Mouse (Mus musculus) liver, embryonic 15.5 days (tissue): ENCODE data around the gene Gm10160. TPM values are rescaled to one million over a fixed set of nuclear protein-coding genes. Genes with fewer than 3 reads are reported as not detected.
"Not testable (repeated sequence)": the region's sequence is repeated elsewhere in the genome, so short reads cannot be mapped to it uniquely, and the experiment has no call there.

Source experiments
- ATAC-seq: fragments of 200-750 bp; cut with Nextera tagmentation; 2 replicates; pipeline ENCODE4 v1.8.0; 2017; ENCODE audit warnings: moderate number of reproducible peaks, mild to moderate bottlenecking, moderate library complexity; ENCODE audit not compliant: insufficient read depth
- H3K27ac ChIP-seq: fragments of 300-500 bp; sonication (generic); replicated peaks from 2 replicates; pipeline ENCODE4 v1.5.1; 2015; ENCODE audit warnings: mild to moderate bottlenecking, inconsistent platforms
- H3K27me3 ChIP-seq: fragments of 300-500 bp; sonication (generic); 2 replicates; pipeline ENCODE4 v1.6.1; 2015; ENCODE audit warnings: mild to moderate bottlenecking, inconsistent platforms
- H3K36me3 ChIP-seq: fragments of 300-500 bp; sonication (generic); replicated peaks from 2 replicates; pipeline ENCODE4 v1.6.1; 2015; ENCODE audit warnings: moderate library complexity, mild to moderate bottlenecking, inconsistent platforms
- H3K4me1 ChIP-seq: fragments of 300-500 bp; sonication (generic); replicated peaks from 2 replicates; pipeline ENCODE4 v1.6.1; 2015; ENCODE audit warnings: inconsistent platforms
- H3K4me2 ChIP-seq: fragments of 300-500 bp; sonication (generic); 2 replicates; pipeline ENCODE4 v1.6.1; 2015; ENCODE audit warnings: moderate library complexity, mild to moderate bottlenecking, inconsistent platforms
- H3K4me3 ChIP-seq: fragments of 300-500 bp; sonication (generic); replicated peaks from 2 replicates; pipeline ENCODE4 v1.5.1; 2015; ENCODE audit warnings: mild to moderate bottlenecking, inconsistent platforms
- H3K9ac ChIP-seq: fragments of 300-500 bp; sonication (generic); 2 replicates; pipeline ENCODE4 v1.6.1; 2015; ENCODE audit warnings: moderate library complexity, mild to moderate bottlenecking, inconsistent platforms
- H3K9me3 ChIP-seq: fragments of 300-500 bp; sonication (generic); replicated peaks from 2 replicates; pipeline ENCODE4 v1.6.1; 2016; ENCODE audit warnings: inconsistent platforms
- WGBS: fragments of 180-500 bp; shearing (Covaris S2); methylation state at CpG from one replicate; pipeline ENCODE4 v1.1.7; 2015; ENCODE audit warnings: mixed read lengths; ENCODE audit not compliant: insufficient replicate concordance; 5-methylcytosine and 5-hydroxymethylcytosine counted together
- polyA plus RNA-seq: library from polyadenylated mRNA; unstranded; fragments of >200 nt; fragmentation: Nextera tagmentation; extraction: Ambion mirVana; gene quantifications from 2 replicates; pipeline ENCODE4 v1.2.1, GENCODE M21; 2015

The Gm10160 gene
- polyA plus RNA-seq, 1 experiment from 2014 or later = not detected

GRCm38 (mm10) chr7:81844801-81845200, 10.8 kb downstream of the Gm10160 start:
- 72% methylated on average over 11 of the region's 11 CpGs for WGBS
- Histone ChIP-seq H3K4me2 (no peak overlapping the region), H3K9me3 (no peaks in the 10 kb centered on the region), H3K9ac (no peak overlapping the region), H3K27me3 (peaks cover 38% of the 10 kb centered on the region), H3K27ac (no peak overlapping the region), H3K4me1 (no peaks in the 10 kb centered on the region; the same call in 1 of the 2 replicates), H3K4me3 (no peak overlapping the region), H3K36me3 (no peaks in the 10 kb centered on the region)
- ATAC-seq = no peak

GRCm38 (mm10) chr7:81843903-81844302, 11.7 kb downstream of the Gm10160 start:
- H3K4me3 ChIP-seq = no peak overlapping the region
- H3K36me3 ChIP-seq = no peaks in the 10 kb centered on the region
- 75% methylated on average over 8 of the region's 8 CpGs for WGBS
- no peak overlapping the region for H3K27ac ChIP-seq
- no peaks in the 10 kb centered on the region for H3K9me3 ChIP-seq
- no peaks in the 10 kb centered on the region for H3K4me1 ChIP-seq
- H3K27me3 ChIP-seq = peaks cover 33% of the 10 kb centered on the region
- H3K9ac ChIP-seq = no peak overlapping the region
- H3K4me2 ChIP-seq = no peak overlapping the region
- no peak for ATAC-seq

GRCm38 (mm10) chr7:81842998-81843397, 12.6 kb downstream of the Gm10160 start:
- WGBS = 14% methylated on average over 1 of the region's 1 CpGs
- ATAC-seq = no peak

GRCm38 (mm10) chr7:81842141-81842540, 13.5 kb downstream of the Gm10160 start:
- 67% methylated on average over 7 of the region's 7 CpGs for WGBS
- Histone ChIP-seq H3K9ac (no peak overlapping the region), H3K27ac (no peak overlapping the region), H3K4me1 (no peaks in the 10 kb centered on the region), H3K4me3 (no peak overlapping the region), H3K27me3 (peaks cover 25% of the 10 kb centered on the region), H3K4me2 (no peak overlapping the region), H3K9me3 (no peaks in the 10 kb centered on the region), H3K36me3 (no peaks in the 10 kb centered on the region)
- no peak for ATAC-seq

More at GRCm38 (mm10) chr7:81842998-81843397, 12.6 kb downstream of the Gm10160 start:
- Histone ChIP-seq H3K27ac (no peak overlapping the region), H3K4me3 (no peak overlapping the region), H3K4me1 (no peaks in the 10 kb centered on the region), H3K36me3 (no peaks in the 10 kb centered on the region), H3K27me3 (peaks cover 29% of the 10 kb centered on the region), H3K9me3 (no peaks in the 10 kb centered on the region), H3K4me2 (no peak overlapping the region), H3K9ac (no peak overlapping the region)

GRCm38 (mm10) chr7:81841439-81841838, 14.2 kb downstream of the Gm10160 start:
- Histone ChIP-seq H3K36me3 (no peaks in the 10 kb centered on the region), H3K4me2 (no peak overlapping the region), H3K9me3 (no peaks in the 10 kb centered on the region), H3K9ac (no peak overlapping the region), H3K27me3 (peaks cover 21% of the 10 kb centered on the region), H3K27ac (no peak overlapping the region), H3K4me3 (no peak overlapping the region), H3K4me1 (no peaks in the 10 kb centered on the region)
- ATAC-seq = no peak
- 59% methylated on average over 6 of the region's 6 CpGs for WGBS

GRCm38 (mm10) chr7:81840661-81841181, 14.9 kb downstream of the Gm10160 start:
- Histone ChIP-seq H3K27me3 (peaks cover 21% of the 10 kb centered on the region), H3K36me3 (no peaks in the 10 kb centered on the region), H3K27ac (no peak overlapping the region), H3K9ac (no peak overlapping the region), H3K4me2 (no peak overlapping the region), H3K4me3 (no peak overlapping the region), H3K4me1 (no peaks in the 10 kb centered on the region), H3K9me3 (no peaks in the 10 kb centered on the region)
- no peak for ATAC-seq
- WGBS = 57% methylated on average over 7 of the region's 7 CpGs

GRCm38 (mm10) chr7:81839746-81840145, 15.8 kb downstream of the Gm10160 start:
- H3K27ac ChIP-seq = no peak overlapping the region
- no peaks in the 10 kb centered on the region for H3K9me3 ChIP-seq
- H3K27me3 ChIP-seq = peaks cover 19% of the 10 kb centered on the region
- no peaks in the 10 kb centered on the region for H3K4me1 ChIP-seq
- H3K4me3 ChIP-seq = no peak overlapping the region
- WGBS = 48% methylated on average over 6 of the region's 6 CpGs
- no peak for ATAC-seq
- H3K9ac ChIP-seq = no peak overlapping the region
- H3K4me2 ChIP-seq = no peak overlapping the region
- no peaks in the 10 kb centered on the region for H3K36me3 ChIP-seq

GRCm38 (mm10) chr7:81837771-81838170, 17.8 kb downstream of the Gm10160 start:
- not testable (repeated sequence) for H3K4me3 ChIP-seq, H3K27ac ChIP-seq, H3K9ac ChIP-seq, H3K4me1 ChIP-seq, ATAC-seq, H3K4me2 ChIP-seq, H3K36me3 ChIP-seq, H3K9me3 ChIP-seq
- WGBS = 67% methylated on average over 5 of the region's 5 CpGs
- H3K27me3 ChIP-seq = peaks cover 14% of the 10 kb centered on the region

- no peak overlapping the region for H3K9ac ChIP-seq
- no peaks in the 10 kb centered on the region for H3K9me3 ChIP-seq
- WGBS = 65% methylated on average over 5 of the region's 5 CpGs
- 0 out of 2 replicates have a peak, but pooled peaks cover under 1% of the 10 kb centered on the region for H3K27me3 ChIP-seq
- no peaks in the 10 kb centered on the region for H3K36me3 ChIP-seq
- ATAC-seq = no peak
- H3K27ac ChIP-seq = no peak overlapping the region
- H3K4me2 ChIP-seq = no peak overlapping the region
- H3K4me1 ChIP-seq = no peaks in the 10 kb centered on the region
- H3K4me3 ChIP-seq = no peak overlapping the region
Measured at GRCm38 (mm10) chr7:81835430-81835829, 20.2 kb downstream of the Gm10160 start.

- no peak overlapping the region for H3K27ac ChIP-seq
- no peaks in the 10 kb centered on the region for H3K36me3 ChIP-seq
- no peak overlapping the region for H3K4me3 ChIP-seq
- no peaks in the 10 kb centered on the region for H3K9me3 ChIP-seq
- H3K27me3 ChIP-seq = no peaks in the 10 kb centered on the region
- H3K4me1 ChIP-seq = peaks cover 3% of the 10 kb centered on the region
- no peak overlapping the region for H3K9ac ChIP-seq
- no peak for ATAC-seq
- no peak overlapping the region for H3K4me2 ChIP-seq
Measured at GRCm38 (mm10) chr7:81834847-81835246, 20.7 kb downstream of the Gm10160 start.

GRCm38 (mm10) chr7:81829379-81829894, 26.2 kb downstream of the Gm10160 start, which contains the start of gene Btbd1:
Btbd1 (minus strand) TSS chr7:81829431.
- WGBS = under 1% methylated on average over 58 of the region's 58 CpGs
- H3K4me1 ChIP-seq = peaks cover 39% of the 10 kb centered on the region
- no peaks in the 10 kb centered on the region for H3K27me3 ChIP-seq
- peak within 1 kb of the TSS; percentile 92 for H3K4me3 ChIP-seq
- peak; percentile 93 for ATAC-seq
- H3K36me3 ChIP-seq = no peaks in the 10 kb centered on the region
- peak within 1 kb of the TSS; percentile 74 for H3K9ac ChIP-seq
- peak within 1 kb of the TSS; percentile 91 for H3K27ac ChIP-seq
- H3K9me3 ChIP-seq = no peaks in the 10 kb centered on the region
- peak within 1 kb of the TSS; percentile 95 for H3K4me2 ChIP-seq
